Mouse (Mus musculus) intestine, postnatal 0 days (tissue): Measurements from ENCODE around the gene Sh2b2. TPM values are rescaled to one million over a fixed set of nuclear protein-coding genes. Genes with fewer than 3 reads are reported as not detected.
"Not testable (repeated sequence)": the region's sequence is repeated elsewhere in the genome, so short reads cannot be mapped to it uniquely, and the experiment has no call there.

Source experiments
- ATAC-seq: fragments of 200-750 bp; cut with Nextera tagmentation; 2 replicates; pipeline ENCODE4 v1.8.0; 2017; ENCODE audit warnings: mild to moderate bottlenecking, moderate TSS enrichment, moderate library complexity
- H3K27ac ChIP-seq: fragments of 300-500 bp; sonication (generic); 2 replicates; pipeline ENCODE4 v1.5.1; 2014; ENCODE audit warnings: mild to moderate bottlenecking, low read depth, low read length, moderate library complexity
- H3K27me3 ChIP-seq: fragments of 300-500 bp; sonication (generic); replicated peaks from 2 replicates; pipeline ENCODE4 v1.6.1; 2014; ENCODE audit warnings: low read length, mixed read lengths; ENCODE audit not compliant: control insufficient read depth, insufficient read depth
- H3K36me3 ChIP-seq: fragments of 300-500 bp; sonication (generic); 2 replicates; pipeline ENCODE4 v1.6.1; 2014; ENCODE audit warnings: mild to moderate bottlenecking, moderate library complexity; ENCODE audit not compliant: control insufficient read depth, insufficient read depth
- H3K4me1 ChIP-seq: fragments of 300-500 bp; sonication (generic); replicated peaks from 2 replicates; pipeline ENCODE4 v1.6.1; 2014; ENCODE audit warnings: antibody characterized with exemption, low read length, mixed read lengths; ENCODE audit not compliant: control insufficient read depth, insufficient read depth
- H3K4me2 ChIP-seq: fragments of 300-500 bp; sonication (generic); replicated peaks from 2 replicates; pipeline ENCODE4 v1.6.1; 2014; ENCODE audit warnings: low read depth, mild to moderate bottlenecking, moderate library complexity
- H3K4me3 ChIP-seq: fragments of 300-500 bp; sonication (generic); 2 replicates; pipeline ENCODE4 v1.5.1; 2014; ENCODE audit warnings: low read depth, low read length
- H3K9ac ChIP-seq: fragments of 300-500 bp; sonication (generic); 2 replicates; pipeline ENCODE4 v1.6.1; 2014; ENCODE audit warnings: mild to moderate bottlenecking, low read depth, low read length
- H3K9me3 ChIP-seq: fragments of 300-500 bp; sonication (generic); 2 replicates; pipeline ENCODE4 v1.6.1; 2016; ENCODE audit warnings: mixed run types; ENCODE audit not compliant: control insufficient read depth
- CTCF ChIP-seq: sonication (generic); IDR thresholded peaks from 2 replicates; pipeline ENCODE4 v1.5.1; 2016; ENCODE audit warnings: low read depth, mild to moderate bottlenecking, control low read depth, antibody characterized with exemption, moderate library complexity
- WGBS: fragments of 180-500 bp; shearing (Covaris S2); extraction: QIAGEN DNeasy Blood & Tissue Kit; methylation state at CpG from one replicate; pipeline ENCODE4 v1.1.7; 2014; 5-methylcytosine and 5-hydroxymethylcytosine counted together
- polyA plus RNA-seq: library from polyadenylated mRNA; unstranded; fragments of >200 nt; fragmentation: Nextera tagmentation; extraction: Ambion mirVana; gene quantifications from 2 replicates; pipeline ENCODE4 v1.2.1, GENCODE M21; 2015

The Sh2b2 gene
- polyA plus RNA-seq, 1 experiment from 2014 or later, result 1.0 TPM

DNA sequence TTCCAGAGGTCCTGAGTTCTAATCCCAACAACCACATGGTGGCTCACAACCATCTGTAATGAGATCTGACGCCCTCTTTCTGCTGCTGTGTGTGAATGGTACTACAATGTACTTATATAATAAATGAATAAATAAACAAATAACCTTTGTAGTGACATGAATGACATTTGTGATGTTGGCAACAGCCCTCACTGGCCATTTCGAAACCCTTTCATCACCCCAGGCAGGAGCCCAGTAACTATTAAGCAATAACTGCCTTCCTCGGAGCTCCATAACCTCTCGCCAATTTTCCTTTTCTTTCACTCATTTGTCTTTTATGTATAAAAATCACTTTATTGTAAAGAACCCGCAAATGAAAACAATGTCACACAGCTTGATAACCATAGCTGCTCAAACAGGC lies 32.6 kb downstream of the Sh2b2 start:
- Histone ChIP-seq H3K27ac (no peak overlapping the region), H3K9me3 (no peaks in the 10 kb centered on the region), H3K27me3 (no peaks in the 10 kb centered on the region), H3K4me3 (no peak overlapping the region), H3K9ac (no peak overlapping the region), H3K4me2 (no peak overlapping the region), H3K36me3 (no peaks in the 10 kb centered on the region), H3K4me1 (no peaks in the 10 kb centered on the region)
- ATAC-seq, result no peak
- WGBS, result 78% methylated on average over 5 of the region's 5 CpGs
- TF ChIP-seq CTCF, result no peak

DNA sequence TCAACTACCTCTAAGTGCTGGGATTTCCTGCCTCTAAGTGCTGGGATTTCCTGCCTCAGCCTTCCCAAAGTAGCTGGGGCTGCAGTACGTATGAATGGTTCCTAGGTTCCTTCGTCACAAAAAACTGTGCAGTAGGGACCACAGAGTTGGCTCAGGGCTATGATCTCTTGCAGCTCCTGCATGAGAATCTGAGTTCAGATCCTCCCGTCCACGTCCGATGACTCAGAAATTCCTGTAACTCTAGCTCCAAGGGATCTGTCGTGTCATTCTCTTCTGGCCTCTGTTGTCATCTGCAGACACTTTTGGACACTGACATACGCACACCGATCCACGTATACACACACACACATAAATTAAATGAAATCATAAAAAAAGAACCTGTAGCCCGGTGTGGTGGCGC lies 33.6 kb downstream of the Sh2b2 start:
- H3K27ac ChIP-seq, result no peak overlapping the region
- no peak for TF ChIP-seq CTCF
- no peak overlapping the region for H3K4me3 ChIP-seq
- H3K4me1 ChIP-seq, result no peaks in the 10 kb centered on the region
- no peaks in the 10 kb centered on the region for H3K36me3 ChIP-seq
- no peak overlapping the region for H3K9ac ChIP-seq
- H3K4me2 ChIP-seq, result no peak overlapping the region
- WGBS, result 86% methylated on average over 11 of the region's 11 CpGs
- H3K27me3 ChIP-seq, result no peaks in the 10 kb centered on the region
- H3K9me3 ChIP-seq, result no peaks in the 10 kb centered on the region
- ATAC-seq, result no peak

- not testable (repeated sequence) for H3K9ac ChIP-seq, H3K4me1 ChIP-seq, H3K27ac ChIP-seq, ATAC-seq, H3K4me3 ChIP-seq, H3K36me3 ChIP-seq, H3K27me3 ChIP-seq, H3K4me2 ChIP-seq, H3K9me3 ChIP-seq
- WGBS, result 90% methylated on average over 14 of the region's 14 CpGs
Measured at GRCm38 (mm10) chr5:136211341-136212102, 34.8 kb downstream of the Sh2b2 start.

- no peaks in the 10 kb centered on the region for H3K36me3 ChIP-seq
- H3K9me3 ChIP-seq, result no peaks in the 10 kb centered on the region
- no peak overlapping the region for H3K4me3 ChIP-seq
- ATAC-seq, result no peak
- no peak for TF ChIP-seq CTCF
- no peak overlapping the region for H3K9ac ChIP-seq
- no peaks in the 10 kb centered on the region for H3K27me3 ChIP-seq
- no peak overlapping the region for H3K4me2 ChIP-seq
- 76% methylated on average over 5 of the region's 5 CpGs for WGBS
- H3K4me1 ChIP-seq, result no peaks in the 10 kb centered on the region
- no peak overlapping the region for H3K27ac ChIP-seq
Measured at GRCm38 (mm10) chr5:136210549-136210948, 35.8 kb downstream of the Sh2b2 start.

DNA sequence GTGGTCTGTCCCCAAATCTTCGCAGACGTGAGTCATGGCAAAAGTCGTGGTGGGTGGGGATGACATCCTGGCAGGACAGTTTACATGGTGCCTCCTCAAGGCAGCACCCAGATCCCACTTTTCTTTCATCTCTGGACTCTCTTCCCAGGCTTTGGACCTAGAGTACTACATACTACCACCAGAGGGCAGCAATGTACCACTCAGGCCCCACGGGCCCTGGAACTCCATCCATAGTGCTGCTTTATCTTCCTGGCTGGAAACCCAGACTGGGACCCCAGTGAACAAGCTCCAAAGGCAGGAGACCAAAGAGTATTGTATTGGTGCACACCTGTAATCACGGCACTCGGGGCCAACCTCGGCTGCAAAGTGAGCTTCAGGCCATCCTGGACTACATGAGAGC lies 44.5 kb downstream of the Sh2b2 start:
- Histone ChIP-seq H3K9me3 (no peaks in the 10 kb centered on the region), H3K9ac (no peak overlapping the region), H3K4me3 (no peak overlapping the region), H3K36me3 (peaks cover 6% of the 10 kb centered on the region; the same call in 1 of the 2 replicates), H3K4me2 (no peak overlapping the region), H3K27me3 (no peaks in the 10 kb centered on the region), H3K27ac (no peak overlapping the region), H3K4me1 (no peaks in the 10 kb centered on the region)
- 30% methylated on average over 7 of the region's 7 CpGs for WGBS
- TF ChIP-seq CTCF, result peak; percentile 97
- no peak for ATAC-seq

GRCm38 (mm10) chr5:136199526-136199925 lies 46.8 kb downstream of the Sh2b2 start:
- Histone ChIP-seq H3K9me3 (no peaks in the 10 kb centered on the region), H3K9ac (peak overlapping the region; percentile 91; the same call in 1 of the 2 replicates), H3K4me3 (peak overlapping the region; percentile 93), H3K36me3 (peaks cover 25% of the 10 kb centered on the region), H3K4me1 (no peaks in the 10 kb centered on the region), H3K4me2 (peak overlapping the region; percentile 77), H3K27me3 (no peaks in the 10 kb centered on the region), H3K27ac (peak overlapping the region; percentile 79; the same call in 1 of the 2 replicates)
- peak; percentile 29; the same call in 1 of the 2 replicates for TF ChIP-seq CTCF
- WGBS, result 25% methylated on average over 11 of the region's 11 CpGs
- no peak for ATAC-seq
